Mouse (Mus musculus) cerebellum, adult 2 months (tissue): ENCODE measurements around the gene Dlat. TPM values are rescaled to one million over a fixed set of nuclear protein-coding genes. Genes with fewer than 3 reads are reported as not detected.
A peak's percentile ranks its signal among the peaks of the same experiment; 100 is the strongest.

ENCODE experiments used
- DNase-seq, 2 experiments: peaks; one replicate each; pipeline ENCODE4 v3.0.0; 2021
- H3K27ac ChIP-seq: fragments of 200-500 bp; 2 replicates; pipeline ENCODE4 v1.5.1; 2012; ENCODE audit warnings: low read length, control low read depth, inconsistent platforms; ENCODE audit not compliant: insufficient read depth
- H3K27me3 ChIP-seq: fragments of 200-500 bp; 2 replicates; pipeline ENCODE4 v1.6.1; 2012; ENCODE audit warnings: inconsistent platforms, mild to moderate bottlenecking, low read length, moderate library complexity; ENCODE audit not compliant: control insufficient read depth, insufficient read depth
- H3K4me1 ChIP-seq: fragments of 200-500 bp; 2 replicates; pipeline ENCODE4 v1.6.1; 2011; ENCODE audit warnings: low read length; ENCODE audit not compliant: control insufficient read depth, insufficient read depth
- H3K4me3 ChIP-seq: fragments of 200-500 bp; replicated peaks from 2 replicates; pipeline ENCODE3; 2011; ENCODE audit warnings: mild to moderate bottlenecking, low read depth, low read length, control low read depth; ENCODE audit not compliant: insufficient read depth
- CTCF ChIP-seq: fragments of 200-500 bp; IDR thresholded peaks from 2 replicates; pipeline ENCODE4 v1.5.1; 2011; ENCODE audit warnings: low read depth, mild to moderate bottlenecking, control low read depth, low read length, moderate library complexity, borderline replicate concordance; ENCODE audit not compliant: insufficient read depth
- POLR2A ChIP-seq: fragments of 200-500 bp; IDR thresholded peaks from 2 replicates; pipeline ENCODE4 v1.6.1; 2011; ENCODE audit warnings: low read length, control low read depth, borderline replicate concordance; ENCODE audit not compliant: insufficient read depth
- WGBS: fragments of 180-500 bp; shearing (Covaris S2); methylation state at CpG from one replicate; pipeline ENCODE4 v1.1.7; 2018; 5-methylcytosine and 5-hydroxymethylcytosine counted together
- polyA plus RNA-seq: library from polyadenylated mRNA; depleted of rRNA; stranded (reverse); fragments of >200 nt; gene quantifications from 2 replicates; pipeline ENCODE4 v1.2.3, GENCODE M21; 2012

Dlat gene
- polyA plus RNA-seq, 1 experiment: 82.3 TPM

- Histone ChIP-seq H3K4me3 (peak overlapping the region; percentile 83), H3K27ac (no peak overlapping the region), H3K4me1 (no peaks in the 10 kb centered on the region), H3K27me3 (no peaks in the 10 kb centered on the region)
- TF ChIP-seq CTCF: no peak
- TF ChIP-seq POLR2A: no peak
- DNase-seq: no peak
- 32% methylated on average over 11 of the region's 11 CpGs for WGBS
These were observed 43.4 kb downstream of the Dlat start for GRCm38 (mm10) chr9:50616161-50616560.

DNA sequence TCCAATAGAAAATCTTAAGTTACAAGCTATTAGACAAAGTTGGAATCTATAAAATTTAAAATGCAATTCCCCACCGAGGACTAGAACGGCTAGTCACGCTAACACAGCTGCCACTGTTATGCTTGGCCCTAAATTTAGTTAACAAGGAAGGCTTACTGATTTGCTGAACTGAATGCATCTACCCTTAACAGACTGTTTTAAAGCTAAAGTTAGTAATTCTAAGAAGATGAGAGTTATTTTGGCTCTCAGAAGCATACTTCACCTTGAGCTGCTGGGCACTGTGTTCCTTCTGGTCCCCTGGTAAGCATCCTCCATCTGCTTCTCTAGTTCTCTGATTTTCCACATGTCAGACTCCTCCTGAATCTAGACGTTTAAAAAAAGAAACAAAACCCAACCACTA is 47.5 kb downstream of the Dlat start:
- Histone ChIP-seq H3K27me3 (no peaks in the 10 kb centered on the region), H3K27ac (no peak overlapping the region), H3K4me1 (no peaks in the 10 kb centered on the region), H3K4me3 (no peak overlapping the region)
- 71% methylated on average over 4 of the region's 4 CpGs for WGBS
- no peak for TF ChIP-seq POLR2A
- TF ChIP-seq CTCF: no peak
- DNase-seq: no peak

DNA sequence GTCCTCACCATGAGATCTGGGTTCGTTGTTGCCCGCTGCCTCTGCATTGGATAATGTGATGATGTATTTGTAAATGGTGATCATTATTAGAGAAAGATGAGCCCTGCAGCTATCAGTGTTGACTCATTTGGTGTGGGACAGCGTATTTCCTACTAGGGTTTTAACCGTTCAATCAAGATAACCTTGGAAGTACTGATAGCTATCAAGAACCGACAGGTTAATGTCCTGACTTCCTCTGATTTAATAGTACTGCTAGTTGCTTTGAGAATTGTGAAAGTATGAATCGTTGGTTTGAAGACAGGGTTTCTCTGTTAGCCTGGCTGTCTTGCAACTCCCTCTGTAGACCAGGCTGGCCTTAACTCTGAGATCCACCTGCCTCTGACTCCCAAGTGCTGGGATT is 55.2 kb downstream of the Dlat start:
- TF ChIP-seq CTCF (no peak), POLR2A (no peak)
- Histone ChIP-seq H3K27ac (peak overlapping the region; percentile 79), H3K4me3 (peak overlapping the region; percentile 95), H3K4me1 (peaks cover 4% of the 10 kb centered on the region; the same call in 1 of the 2 replicates), H3K27me3 (no peaks in the 10 kb centered on the region)
- WGBS: 5% methylated on average over 6 of the region's 6 CpGs
- no peak for DNase-seq

DNA sequence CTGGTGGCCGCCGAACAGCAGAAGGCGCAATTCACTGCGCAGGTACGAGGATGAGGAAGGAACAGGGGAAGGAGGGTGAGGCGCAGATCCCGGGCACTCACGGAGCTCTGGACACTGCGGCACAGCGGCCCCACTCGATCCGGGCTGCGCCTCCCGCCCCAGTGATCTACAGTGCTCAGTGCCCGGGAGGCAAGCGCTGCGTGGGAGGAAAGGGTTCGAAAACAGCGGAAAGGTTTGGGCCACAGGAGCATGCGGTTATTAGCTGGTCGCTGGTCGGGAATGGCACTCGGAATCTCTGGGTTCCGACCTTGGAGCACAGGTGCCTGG is 55.6 kb downstream of the Dlat start:
- peak overlapping the region; percentile 79 for H3K27ac ChIP-seq
- peaks cover 4% of the 10 kb centered on the region; the same call in 1 of the 2 replicates for H3K4me1 ChIP-seq

DNA sequence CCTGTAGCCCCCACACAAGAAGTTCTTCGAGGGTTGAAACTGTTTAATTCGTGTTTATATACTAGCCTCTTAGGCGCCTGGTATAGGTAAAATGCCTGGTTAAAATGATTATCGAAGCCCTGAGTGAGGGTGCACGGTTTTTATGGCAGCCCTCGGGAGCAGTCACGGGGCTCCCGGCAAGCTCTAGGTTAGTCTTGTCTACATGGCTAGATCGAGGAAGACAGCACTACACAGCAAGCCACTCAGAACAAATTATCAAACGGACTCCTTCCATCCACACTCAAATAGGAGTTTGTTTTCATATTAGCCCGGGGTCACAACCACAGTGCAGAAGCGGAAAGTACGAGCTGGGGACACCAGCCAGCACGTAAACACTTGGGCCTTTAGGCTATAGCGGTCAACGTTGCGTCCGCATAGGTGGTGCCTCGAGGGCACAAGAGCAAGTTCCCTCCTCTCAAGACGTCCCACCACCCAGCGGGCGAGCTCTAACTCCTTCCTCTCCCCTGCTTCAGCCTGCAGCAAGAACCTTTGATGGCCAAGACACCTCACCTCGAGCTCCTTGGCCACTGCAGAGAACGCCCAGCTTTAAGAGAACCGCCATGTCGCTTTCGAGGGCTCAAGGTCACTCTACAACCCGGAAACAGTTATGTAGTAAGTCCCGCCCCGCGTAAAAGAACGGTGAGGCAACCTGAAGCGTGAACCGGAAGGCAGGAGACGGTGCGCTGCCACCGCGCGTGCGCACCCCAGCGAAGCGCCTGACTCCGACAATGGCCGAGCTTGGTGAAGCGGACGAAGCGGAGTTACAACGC is 56.2 kb downstream of the Dlat start, which contains the start of the genes Sdhd and Timm8b:
Sdhd (minus strand) TSS at position 624 of the 809 bp plus-strand sequence.
Timm8b (plus strand) TSS at position 722 of the 809 bp plus-strand sequence.
- peaks cover 4% of the 10 kb centered on the region; the same call in 1 of the 2 replicates for H3K4me1 ChIP-seq
- no peaks in the 10 kb centered on the region for H3K27me3 ChIP-seq
- peak; percentile 95 for DNase-seq
- under 1% methylated on average over 48 of the region's 48 CpGs for WGBS
- TF ChIP-seq CTCF (no peak), POLR2A (peak; percentile 95)
- H3K27ac ChIP-seq: peak within 1 kb of the TSS; percentile 79
- H3K4me3 ChIP-seq: peak within 1 kb of the TSS; percentile 95

More for the DNA sequence above, 55.6 kb downstream of the Dlat start:
- H3K27me3 ChIP-seq: no peaks in the 10 kb centered on the region
- no peak for DNase-seq
- peak overlapping the region; percentile 95 for H3K4me3 ChIP-seq
- WGBS: under 1% methylated on average over 24 of the region's 24 CpGs
- no peak for TF ChIP-seq CTCF

GRCm38 (mm10) chr9:50602055-50602845 is 57.3 kb downstream of the Dlat start:
- peak overlapping the region; percentile 95 for H3K4me3 ChIP-seq
- 68% methylated on average over 7 of the region's 7 CpGs for WGBS
- no peak for TF ChIP-seq POLR2A
- TF ChIP-seq CTCF: no peak
- DNase-seq: no peak
- peaks cover 4% of the 10 kb centered on the region; the same call in 1 of the 2 replicates for H3K4me1 ChIP-seq
- H3K27me3 ChIP-seq: no peaks in the 10 kb centered on the region
- H3K27ac ChIP-seq: no peak overlapping the region

- Histone ChIP-seq H3K27ac (no peak overlapping the region), H3K4me3 (peak overlapping the region; percentile 13), H3K27me3 (no peaks in the 10 kb centered on the region), H3K4me1 (peaks cover 4% of the 10 kb centered on the region; the same call in 1 of the 2 replicates)
- 27% methylated on average over 6 of the region's 6 CpGs for whole genome bisulfite sequencing
- TF ChIP-seq CTCF: no peak
- no peak for TF ChIP-seq POLR2A
- DNase-seq: no peak
These were observed 58.0 kb downstream of the Dlat start for GRCm38 (mm10) chr9:50601536-50601935.
